Mouse (Mus musculus): ENCODE measurements at regions not wholly inside any gene's neighbourhood (a gene's known extent, or its start where the extent isn't known, plus 50 kb on each side); places are given as distances from the start of the nearest gene placed in this dataset.

GRCm38 (mm10) chr2:178629756-178630155, 199.4 kb downstream of the Cdh26 start:
- TF ChIP-seq CTCF (IDR thresholded peaks at IDR 0.05; ENCODE audit: borderline replicate concordance, insufficient read depth, low read depth, low read length) (peak; percentile 83), POLR2A (IDR thresholded peaks at IDR 0.05; ENCODE audit: borderline replicate concordance, insufficient read depth, low read length) (no peak)
